Comparison of ENCODE assay signal across 8 mouse cellular contexts in genomic region chr15:80225796-80226195, GRCm38 (mm10). TPM values are rescaled to one million over a fixed set of nuclear protein-coding genes. Genes with fewer than 3 reads are reported as not detected.
DNase-seq lines count a peak whose midpoint lies in the region; ATAC-seq lines count a peak whose summit lies in the region.

No protein-coding gene starts in this region.

- peak; percentile 55 for DNase-seq in forebrain, embryonic 14.5 days (ENCODE audit: low spot score)
- peak; percentile 57 for DNase-seq in right cerebral cortex, postnatal 4 days
- no peak for DNase-seq in right cerebral cortex, postnatal 36 days (ENCODE audit: low spot score in 2 of 2)
- DNase-seq in cerebellum, postnatal 14 days, result peak; percentile 76 to 84
- peak; percentile 81 for DNase-seq in lung, postnatal 14 days
- DNase-seq in thymus, postnatal 14 days, result peak; percentile 78

- H3K36me3 ChIP-seq in forebrain, embryonic 14.5 days (ENCODE audit: control insufficient read depth, insufficient read depth, low read length), result no peaks in the 10 kb centered on the region
- no peaks in the 10 kb centered on the region for H3K36me3 ChIP-seq in forebrain, embryonic 16.5 days (ENCODE audit: control insufficient read depth, insufficient read depth)
- no peaks in the 10 kb centered on the region for H3K36me3 ChIP-seq in intestine, embryonic 16.5 days (ENCODE audit: control insufficient read depth, insufficient read depth, low read length)

- H3K4me3 ChIP-seq in forebrain, embryonic 14.5 days (ENCODE audit: low read depth, low read length), result no peak overlapping the region
- no peak overlapping the region for H3K4me3 ChIP-seq in forebrain, embryonic 16.5 days (replicated peaks; ENCODE audit: low read length)
- no peak overlapping the region for H3K4me3 ChIP-seq in intestine, embryonic 16.5 days (ENCODE audit: low read length)

- H3K4me1 ChIP-seq in forebrain, embryonic 14.5 days (ENCODE audit: control insufficient read depth, insufficient read depth, low read length), result no peaks in the 10 kb centered on the region
- no peaks in the 10 kb centered on the region for H3K4me1 ChIP-seq in forebrain, embryonic 16.5 days (replicated peaks; ENCODE audit: control insufficient read depth, insufficient read depth, low read length)
- no peaks in the 10 kb centered on the region for H3K4me1 ChIP-seq in intestine, embryonic 16.5 days (ENCODE audit: control insufficient read depth, insufficient read depth, low read length)

- 50% methylated on average over 2 of the region's 2 CpGs for WGBS in forebrain, embryonic 14.5 days
- WGBS in forebrain, embryonic 16.5 days, result 49% methylated on average over 2 of the region's 2 CpGs
- WGBS in intestine, embryonic 16.5 days, result 46% methylated on average over 2 of the region's 2 CpGs

- H3K9me3 ChIP-seq in forebrain, embryonic 14.5 days (replicated peaks; ENCODE audit: control insufficient read depth, low read length), result no peaks in the 10 kb centered on the region
- no peaks in the 10 kb centered on the region for H3K9me3 ChIP-seq in forebrain, embryonic 16.5 days (ENCODE audit: control insufficient read depth, low read length)
- H3K9me3 ChIP-seq in intestine, embryonic 16.5 days (ENCODE audit: control insufficient read depth, low read length), result no peaks in the 10 kb centered on the region

- no peaks in the 10 kb centered on the region for H3K27me3 ChIP-seq in forebrain, embryonic 14.5 days (replicated peaks; ENCODE audit: control insufficient read depth, insufficient read depth, low read length)
- no peaks in the 10 kb centered on the region for H3K27me3 ChIP-seq in forebrain, embryonic 16.5 days (replicated peaks; ENCODE audit: control insufficient read depth, insufficient read depth, low read length)
- no peaks in the 10 kb centered on the region for H3K27me3 ChIP-seq in intestine, embryonic 16.5 days (replicated peaks; ENCODE audit: control insufficient read depth, insufficient read depth, low read length)

- H3K9ac ChIP-seq in forebrain, embryonic 14.5 days (ENCODE audit: low read length), result no peak overlapping the region
- no peak overlapping the region for H3K9ac ChIP-seq in forebrain, embryonic 16.5 days (replicated peaks; ENCODE audit: low read depth, low read length)
- no peak overlapping the region for H3K9ac ChIP-seq in intestine, embryonic 16.5 days (ENCODE audit: low read depth, low read length)

- H3K4me2 ChIP-seq in forebrain, embryonic 14.5 days (ENCODE audit: low read length), result no peak overlapping the region
- no peak overlapping the region for H3K4me2 ChIP-seq in forebrain, embryonic 16.5 days (ENCODE audit: low read length)
- no peak overlapping the region for H3K4me2 ChIP-seq in intestine, embryonic 16.5 days (ENCODE audit: low read depth, low read length)

- ATAC-seq in forebrain, embryonic 14.5 days, result no peak
- no peak for ATAC-seq in forebrain, embryonic 16.5 days
- peak; percentile 70; the same call in 1 of the 2 replicates for ATAC-seq in intestine, embryonic 16.5 days

- H3K27ac ChIP-seq in forebrain, embryonic 14.5 days (ENCODE audit: low read depth, low read length), result no peak overlapping the region
- H3K27ac ChIP-seq in forebrain, embryonic 16.5 days (ENCODE audit: low read length), result no peak overlapping the region
- no peak overlapping the region for H3K27ac ChIP-seq in intestine, embryonic 16.5 days (ENCODE audit: low read length)

RNA-seq across cellular contexts. Expression of gene Mief1, which starts 8.0 kb away (rescaled TPM):
- 28.3 and 37.0 TPM in 2 replicates for polyA plus RNA-seq in forebrain, embryonic 14.5 days (2014; fragmentation: Nextera tagmentation; extraction: Ambion mirVana)
- polyA plus RNA-seq in forebrain, embryonic 16.5 days (2015; fragmentation: Nextera tagmentation; extraction: Ambion mirVana), result 42.7 and 42.9 TPM in 2 replicates
- polyA plus RNA-seq in intestine, embryonic 16.5 days (2015; fragmentation: Nextera tagmentation; extraction: Ambion mirVana), result 26.0 and 29.1 TPM in 2 replicates

RNA-seq across cellular contexts. Expression of gene AC140267.1, which starts 9.8 kb away (rescaled TPM):
- not detected in 2 replicates for polyA plus RNA-seq in forebrain, embryonic 14.5 days (2014; fragmentation: Nextera tagmentation; extraction: Ambion mirVana)
- 4.1 TPM in 1 of 2 replicates, not detected in the other for polyA plus RNA-seq in forebrain, embryonic 16.5 days (2015; fragmentation: Nextera tagmentation; extraction: Ambion mirVana)
- polyA plus RNA-seq in intestine, embryonic 16.5 days (2015; fragmentation: Nextera tagmentation; extraction: Ambion mirVana), result 4.1 TPM in 1 of 2 replicates, not detected in the other

RNA-seq across cellular contexts. Expression of gene Atf4, which starts 29.2 kb away (rescaled TPM):
- 133 and 140 TPM in 2 replicates for polyA plus RNA-seq in forebrain, embryonic 14.5 days (2014; fragmentation: Nextera tagmentation; extraction: Ambion mirVana)
- 122 and 139 TPM in 2 replicates for polyA plus RNA-seq in forebrain, embryonic 16.5 days (2015; fragmentation: Nextera tagmentation; extraction: Ambion mirVana)
- polyA plus RNA-seq in intestine, embryonic 16.5 days (2015; fragmentation: Nextera tagmentation; extraction: Ambion mirVana), result 141 and 160 TPM in 2 replicates

RNA-seq across cellular contexts. Expression of gene Rps19bp1, which starts 38.3 kb away (rescaled TPM):
- 71.1 and 78.0 TPM in 2 replicates for polyA plus RNA-seq in forebrain, embryonic 14.5 days (2014; fragmentation: Nextera tagmentation; extraction: Ambion mirVana)
- 60.6 and 65.5 TPM in 2 replicates for polyA plus RNA-seq in forebrain, embryonic 16.5 days (2015; fragmentation: Nextera tagmentation; extraction: Ambion mirVana)
- polyA plus RNA-seq in intestine, embryonic 16.5 days (2015; fragmentation: Nextera tagmentation; extraction: Ambion mirVana), result 43.0 and 47.8 TPM in 2 replicates

RNA-seq across cellular contexts. Expression of gene Mgat3, which starts 52.3 kb away (rescaled TPM):
- 11.7 and 12.5 TPM in 2 replicates for polyA plus RNA-seq in forebrain, embryonic 14.5 days (2014; fragmentation: Nextera tagmentation; extraction: Ambion mirVana)
- polyA plus RNA-seq in forebrain, embryonic 16.5 days (2015; fragmentation: Nextera tagmentation; extraction: Ambion mirVana), result 10.8 and 11.0 TPM in 2 replicates
- 14.8 and 19.7 TPM in 2 replicates for polyA plus RNA-seq in intestine, embryonic 16.5 days (2015; fragmentation: Nextera tagmentation; extraction: Ambion mirVana)

Comparison
In these comparisons a context has a peak if more than half of its experiments do, and no peak if none do; other contexts are left out.
1. DNase-seq: peak in forebrain, embryonic 14.5 days (single experiment), right cerebral cortex, postnatal 4 days (single experiment), cerebellum, postnatal 14 days (2 of 2), lung, postnatal 14 days (single experiment) and thymus, postnatal 14 days (single experiment); none in right cerebral cortex, postnatal 36 days (0 of 2).